Mouse (Mus musculus) neural tube, embryonic 14.5 days (tissue): Measurements from ENCODE around the gene Tmem204. TPM values are rescaled to one million over a fixed set of nuclear protein-coding genes. Genes with fewer than 3 reads are reported as not detected.

Source experiments
- ATAC-seq: fragments of 200-750 bp; cut with Nextera tagmentation; 2 replicates; pipeline ENCODE4 v1.8.0; 2017; ENCODE audit warnings: low read depth, mild to moderate bottlenecking, moderate TSS enrichment, moderate library complexity
- H3K27ac ChIP-seq: fragments of 300-500 bp; sonication (generic); 2 replicates; pipeline ENCODE4 v1.5.1; 2014; ENCODE audit warnings: low read depth, mild to moderate bottlenecking, control low read depth, low read length, moderate library complexity, mixed read lengths
- H3K27me3 ChIP-seq: fragments of 300-500 bp; sonication (generic); 2 replicates; pipeline ENCODE4 v1.6.1; 2014; ENCODE audit warnings: low read length; ENCODE audit not compliant: control insufficient read depth, insufficient read depth
- H3K36me3 ChIP-seq: fragments of 300-500 bp; sonication (generic); 2 replicates; pipeline ENCODE4 v1.6.1; 2014; ENCODE audit warnings: low read length, mixed read lengths; ENCODE audit not compliant: control insufficient read depth, insufficient read depth
- H3K4me1 ChIP-seq: fragments of 300-500 bp; sonication (generic); 2 replicates; pipeline ENCODE4 v1.6.1; 2014; ENCODE audit warnings: low read length; ENCODE audit not compliant: control insufficient read depth, insufficient read depth
- H3K4me2 ChIP-seq: fragments of 300-500 bp; sonication (generic); 2 replicates; pipeline ENCODE4 v1.6.1; 2014; ENCODE audit warnings: mild to moderate bottlenecking, low read depth, low read length, control low read depth
- H3K4me3 ChIP-seq: fragments of 300-500 bp; sonication (generic); 2 replicates; pipeline ENCODE4 v1.5.1; 2014; ENCODE audit warnings: low read depth, low read length, control low read depth, mixed read lengths
- H3K9ac ChIP-seq: fragments of 300-500 bp; sonication (generic); replicated peaks from 2 replicates; pipeline ENCODE4 v1.6.1; 2014; ENCODE audit warnings: low read depth, mild to moderate bottlenecking, control low read depth, low read length, mixed read lengths
- H3K9me3 ChIP-seq: fragments of 300-500 bp; sonication (generic); 2 replicates; pipeline ENCODE4 v1.6.1; 2016; ENCODE audit warnings: low read length; ENCODE audit not compliant: control insufficient read depth
- WGBS: fragments of 180-500 bp; shearing (Covaris S2); extraction: QIAGEN DNeasy Blood & Tissue Kit; methylation state at CpG from one replicate; pipeline ENCODE4 v1.1.7; 2014; 5-methylcytosine and 5-hydroxymethylcytosine counted together
- polyA plus RNA-seq: library from polyadenylated mRNA; unstranded; fragments of >200 nt; fragmentation: Nextera tagmentation; extraction: Ambion mirVana; gene quantifications from 2 replicates; pipeline ENCODE4 v1.2.1, GENCODE M21; 2014

The Tmem204 gene
- polyA plus RNA-seq, 1 experiment from 2014 or later: 8.1 TPM

DNA sequence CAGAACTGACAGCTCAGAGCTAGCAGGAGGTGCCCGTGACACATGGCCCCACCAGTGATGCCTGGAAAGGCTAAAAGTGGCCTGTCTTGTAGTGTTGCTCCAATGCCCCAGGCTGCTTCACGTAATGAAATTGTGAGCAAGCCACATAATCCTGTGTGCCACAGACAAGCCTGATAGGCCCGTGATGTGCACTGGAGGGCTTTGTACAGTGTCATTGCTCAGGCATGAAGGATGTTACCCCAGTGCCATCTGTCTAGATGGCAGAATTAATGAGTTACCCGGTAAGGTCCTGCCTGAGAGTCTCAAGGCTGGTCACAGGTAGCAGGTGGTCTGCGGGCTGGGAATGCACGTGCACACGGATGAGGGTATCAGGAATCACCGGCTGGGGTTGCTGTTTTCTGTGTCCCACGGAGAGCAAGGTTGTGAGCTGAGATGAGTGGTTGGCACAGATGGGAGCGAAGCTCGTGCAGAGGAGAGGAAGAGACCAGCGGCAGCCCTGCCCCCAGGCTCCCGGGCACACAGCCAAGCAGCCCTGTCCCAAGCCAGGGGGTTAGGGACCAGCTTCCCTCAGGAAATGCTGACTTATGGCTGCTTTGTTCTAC, 5.5 kb downstream of the Tmem204 start:
- peak overlapping the region; percentile 67 for H3K27ac ChIP-seq
- H3K4me3 ChIP-seq: no peak overlapping the region
- H3K36me3 ChIP-seq: peaks cover 2% of the 10 kb centered on the region; the same call in 1 of the 2 replicates
- ATAC-seq: peak; percentile 72
- no peak overlapping the region for H3K4me2 ChIP-seq
- H3K9me3 ChIP-seq: no peaks in the 10 kb centered on the region
- WGBS: 59% methylated on average over 13 of the region's 13 CpGs
- H3K27me3 ChIP-seq: no peaks in the 10 kb centered on the region
- H3K9ac ChIP-seq: peak overlapping the region; percentile 21; the same call in 1 of the 2 replicates
- H3K4me1 ChIP-seq: peaks cover 7% of the 10 kb centered on the region; the same call in 1 of the 2 replicates

DNA sequence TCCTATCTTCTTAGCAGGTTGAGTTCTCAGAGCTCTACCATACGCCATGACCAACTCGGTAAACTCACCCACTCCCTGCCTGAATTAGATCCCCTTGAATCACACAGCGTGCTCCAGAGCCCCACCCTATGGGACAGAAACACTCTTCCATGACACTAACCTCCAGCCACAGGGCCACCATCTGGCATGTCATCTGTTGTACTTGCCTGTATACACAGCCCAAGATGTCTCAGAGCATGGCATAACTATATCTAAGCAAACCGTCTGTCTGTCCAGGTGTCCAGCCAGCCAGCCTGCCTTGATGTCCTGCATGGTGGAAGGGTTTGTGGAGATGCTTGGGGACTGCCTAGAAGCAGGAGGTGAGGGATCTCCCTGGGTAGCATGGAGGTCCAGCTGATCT, 6.5 kb downstream of the Tmem204 start:
- no peaks in the 10 kb centered on the region for H3K27me3 ChIP-seq
- no peak overlapping the region for H3K4me3 ChIP-seq
- peaks cover 5% of the 10 kb centered on the region; the same call in 1 of the 2 replicates for H3K36me3 ChIP-seq
- H3K4me1 ChIP-seq: peaks cover 7% of the 10 kb centered on the region; the same call in 1 of the 2 replicates
- H3K27ac ChIP-seq: peak overlapping the region; percentile 67; the same call in 1 of the 2 replicates
- H3K9ac ChIP-seq: no peak overlapping the region
- 79% methylated on average over 4 of the region's 4 CpGs for WGBS
- no peaks in the 10 kb centered on the region for H3K9me3 ChIP-seq
- ATAC-seq: no peak
- H3K4me2 ChIP-seq: no peak overlapping the region

DNA sequence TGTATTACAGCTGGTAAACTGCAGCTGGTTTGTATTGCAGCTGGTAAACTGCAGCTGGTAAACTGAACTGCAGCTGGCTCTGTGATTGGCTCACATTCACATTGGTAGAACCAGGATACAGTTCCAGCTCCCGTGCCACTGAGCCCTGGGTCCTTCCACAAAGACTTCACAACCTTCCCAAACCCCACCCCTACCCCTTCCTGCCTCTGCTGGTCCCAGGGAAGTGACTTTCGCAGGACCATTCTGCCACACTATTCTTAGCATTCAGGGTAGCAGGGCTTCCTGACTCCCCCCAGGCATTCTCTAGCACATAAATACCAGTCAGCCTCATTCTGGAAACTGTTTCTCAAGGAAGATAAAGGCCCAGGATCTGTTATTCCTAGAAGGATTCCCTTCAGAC, 14.7 kb downstream of the Tmem204 start:
- no peak overlapping the region for H3K9ac ChIP-seq
- WGBS: 72% methylated on average over 2 of the region's 2 CpGs
- no peak overlapping the region for H3K27ac ChIP-seq
- peaks cover 5% of the 10 kb centered on the region; the same call in 1 of the 2 replicates for H3K36me3 ChIP-seq
- ATAC-seq: no peak
- H3K4me1 ChIP-seq: no peaks in the 10 kb centered on the region
- H3K9me3 ChIP-seq: no peaks in the 10 kb centered on the region
- no peak overlapping the region for H3K4me3 ChIP-seq
- H3K27me3 ChIP-seq: no peaks in the 10 kb centered on the region
- H3K4me2 ChIP-seq: no peak overlapping the region

DNA sequence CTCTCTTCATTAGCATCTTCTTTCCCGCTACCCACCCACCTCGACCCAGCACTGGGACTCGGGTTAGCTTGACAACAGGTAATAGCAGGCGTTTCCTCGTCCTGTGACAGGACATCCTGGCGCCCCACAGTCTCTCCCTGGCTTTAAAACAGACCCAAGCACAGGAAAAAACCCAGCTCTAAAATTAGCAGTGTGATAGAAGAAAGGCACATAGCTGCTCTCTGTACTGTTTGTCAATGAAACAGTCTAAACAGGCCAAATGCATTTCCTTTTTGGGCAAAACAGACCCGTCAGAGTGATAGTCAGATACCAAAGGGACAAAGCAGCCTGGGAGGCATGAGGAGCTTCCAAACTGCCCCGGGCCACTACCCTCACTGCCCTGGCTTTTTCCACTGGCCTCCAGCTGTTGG, 15.9 kb downstream of the Tmem204 start:
- Histone ChIP-seq H3K36me3 (no peaks in the 10 kb centered on the region), H3K4me1 (no peaks in the 10 kb centered on the region), H3K9ac (no peak overlapping the region), H3K4me3 (no peak overlapping the region), H3K27me3 (no peaks in the 10 kb centered on the region), H3K4me2 (no peak overlapping the region), H3K27ac (no peak overlapping the region), H3K9me3 (no peaks in the 10 kb centered on the region)
- 72% methylated on average over 8 of the region's 8 CpGs for WGBS
- no peak for ATAC-seq

DNA sequence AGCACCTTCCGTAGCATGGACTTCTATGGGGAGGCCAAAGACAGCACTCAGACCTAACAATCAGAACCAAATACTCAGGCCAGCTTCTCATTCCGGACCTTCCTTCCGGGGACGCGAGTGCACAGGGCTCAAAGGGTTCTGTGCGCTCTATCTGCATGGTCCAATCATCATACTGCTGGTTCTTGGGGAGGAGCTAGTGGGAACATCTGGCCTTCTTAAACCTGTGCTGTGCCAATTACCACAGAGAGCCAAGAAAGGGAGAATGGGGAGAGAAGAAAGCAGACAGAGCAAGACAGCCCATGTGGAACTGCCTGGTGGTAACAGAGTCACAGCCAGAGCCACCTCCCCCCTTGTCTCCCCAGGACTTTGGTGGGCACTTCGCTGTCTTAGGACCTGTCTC, 16.8 kb downstream of the Tmem204 start:
- ATAC-seq: no peak
- Histone ChIP-seq H3K4me2 (no peak overlapping the region), H3K4me1 (no peaks in the 10 kb centered on the region), H3K9me3 (no peaks in the 10 kb centered on the region), H3K4me3 (no peak overlapping the region), H3K27ac (no peak overlapping the region), H3K36me3 (no peaks in the 10 kb centered on the region; the same call in 1 of the 2 replicates), H3K9ac (no peak overlapping the region), H3K27me3 (no peaks in the 10 kb centered on the region)
- 95% methylated on average over 7 of the region's 7 CpGs for WGBS

DNA sequence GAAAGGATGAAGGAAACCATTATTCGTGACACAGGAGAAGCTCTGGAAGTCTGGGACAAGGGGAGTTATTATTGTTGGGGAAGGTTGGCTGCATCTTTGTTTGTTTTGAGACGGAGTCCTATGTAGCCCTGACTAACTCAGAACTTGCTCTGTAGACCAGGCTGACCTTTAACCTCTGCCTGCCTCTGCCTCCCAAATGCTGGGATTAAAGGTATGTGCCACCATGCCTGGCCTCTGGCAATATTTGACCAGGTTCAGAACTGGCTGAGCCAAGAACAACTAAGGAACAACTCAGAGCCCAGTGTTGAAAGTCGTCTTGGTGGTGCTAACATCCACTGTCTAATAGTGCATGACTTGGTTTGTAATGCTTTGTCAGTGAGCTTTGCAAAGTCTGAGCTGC, 18.2 kb downstream of the Tmem204 start:
- Histone ChIP-seq H3K36me3 (no peaks in the 10 kb centered on the region; the same call in 1 of the 2 replicates), H3K27ac (no peak overlapping the region), H3K27me3 (no peaks in the 10 kb centered on the region), H3K9ac (no peak overlapping the region), H3K4me2 (no peak overlapping the region), H3K9me3 (no peaks in the 10 kb centered on the region), H3K4me1 (no peaks in the 10 kb centered on the region), H3K4me3 (no peak overlapping the region)
- 96% methylated on average over 3 of the region's 3 CpGs for WGBS
- ATAC-seq: no peak

DNA sequence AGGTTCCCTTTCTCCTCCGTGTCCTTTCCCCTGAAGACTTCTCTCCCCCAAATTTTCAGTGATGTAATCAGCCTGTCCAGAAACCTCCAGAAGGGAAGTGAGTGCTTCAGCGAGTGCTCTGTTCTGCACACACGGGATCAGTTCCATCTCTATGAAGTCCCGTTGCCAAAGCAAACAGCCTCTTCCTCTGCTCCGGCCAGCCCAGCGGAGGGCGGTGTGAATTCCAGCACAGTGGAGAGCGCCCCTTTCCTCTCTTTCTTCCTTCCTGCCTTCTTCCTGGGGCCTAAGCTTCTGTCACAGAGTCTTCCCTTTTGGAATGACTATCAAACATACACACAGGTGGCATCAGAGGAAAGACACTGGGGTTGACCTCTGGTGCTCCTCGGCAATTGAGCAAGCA, 19.0 kb downstream of the Tmem204 start:
- Histone ChIP-seq H3K4me3 (no peak overlapping the region), H3K4me2 (no peak overlapping the region), H3K4me1 (no peaks in the 10 kb centered on the region), H3K27me3 (no peaks in the 10 kb centered on the region), H3K9me3 (no peaks in the 10 kb centered on the region), H3K9ac (no peak overlapping the region), H3K36me3 (no peaks in the 10 kb centered on the region; the same call in 1 of the 2 replicates), H3K27ac (no peak overlapping the region)
- ATAC-seq: no peak
- WGBS: 79% methylated on average over 9 of the region's 9 CpGs

DNA sequence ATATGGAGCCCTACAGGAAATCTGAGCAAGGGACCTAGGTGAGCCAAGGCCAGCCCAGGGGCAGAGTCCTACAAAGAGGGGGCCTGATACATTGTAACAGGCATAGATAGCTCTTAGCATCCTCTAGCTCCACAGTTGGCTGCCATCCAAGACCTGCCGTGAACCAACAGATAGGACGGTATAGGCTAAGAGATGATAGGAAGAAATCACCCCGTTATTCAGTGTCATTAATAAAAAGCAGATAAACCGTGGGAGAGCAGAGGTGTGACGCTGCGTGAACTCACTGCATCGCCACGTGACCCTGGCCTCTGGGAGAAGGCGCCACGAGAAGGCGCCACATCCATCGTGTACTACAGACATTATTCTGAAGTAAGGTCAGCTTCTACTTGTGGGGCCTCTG, 19.5 kb downstream of the Tmem204 start:
- no peaks in the 10 kb centered on the region for H3K9me3 ChIP-seq
- peaks cover 3% of the 10 kb centered on the region; the same call in 1 of the 2 replicates for H3K36me3 ChIP-seq
- H3K4me1 ChIP-seq: no peaks in the 10 kb centered on the region
- no peak overlapping the region for H3K4me3 ChIP-seq
- 85% methylated on average over 12 of the region's 12 CpGs for WGBS
- no peaks in the 10 kb centered on the region for H3K27me3 ChIP-seq
- H3K9ac ChIP-seq: no peak overlapping the region
- H3K27ac ChIP-seq: no peak overlapping the region
- ATAC-seq: no peak
- no peak overlapping the region for H3K4me2 ChIP-seq

DNA sequence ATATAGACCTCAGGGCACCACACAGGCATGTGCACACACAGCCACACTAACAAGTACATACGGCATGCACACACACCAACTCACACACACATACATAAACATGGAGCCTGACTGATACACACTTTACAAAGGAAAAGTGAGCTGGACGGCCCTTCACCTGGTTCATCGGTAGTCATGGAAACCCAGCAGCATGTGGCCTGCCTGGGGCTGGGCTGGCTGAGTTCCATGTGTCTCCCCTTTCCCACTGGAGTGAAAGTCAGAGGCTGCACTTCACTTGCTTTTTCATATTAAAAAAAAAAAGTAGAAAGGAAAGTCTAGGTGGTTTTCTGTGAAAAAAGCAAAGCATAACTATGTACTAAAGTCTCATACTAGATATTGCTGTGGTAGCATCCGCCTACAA, 20.1 kb downstream of the Tmem204 start:
- no peak overlapping the region for H3K4me3 ChIP-seq
- H3K27me3 ChIP-seq: no peaks in the 10 kb centered on the region
- H3K27ac ChIP-seq: no peak overlapping the region
- ATAC-seq: no peak
- no peaks in the 10 kb centered on the region for H3K4me1 ChIP-seq
- no peaks in the 10 kb centered on the region for H3K9me3 ChIP-seq
- no peak overlapping the region for H3K9ac ChIP-seq
- H3K4me2 ChIP-seq: no peak overlapping the region
- WGBS: 81% methylated on average over 4 of the region's 4 CpGs
- H3K36me3 ChIP-seq: peaks cover 5% of the 10 kb centered on the region; the same call in 1 of the 2 replicates
